Mouse (Mus musculus): Measurements from ENCODE around the gene Rgs10. TPM values are rescaled to one million over a fixed set of nuclear protein-coding genes. Genes with fewer than 3 reads are reported as not detected.

Gene Rgs10
- total and polyA plus RNA-seq, 3 experiments: 42.3 to 44.7 TPM; not detected in 1

- no peak for DNase-seq (ENCODE audit: low read depth, low spot score)
- no peak overlapping the region for H3K4me3 ChIP-seq (ENCODE audit: control insufficient read depth in 1 of 2, insufficient read depth in 1 of 2, low read depth in 2 of 2, low read length in 2 of 2)
- no peak overlapping the region for H3K27ac ChIP-seq (ENCODE audit: control insufficient read depth, low read depth, low read length)
- H3K36me3 ChIP-seq (ENCODE audit: control insufficient read depth in 1 of 2, insufficient read depth in 2 of 2, low read length in 2 of 2): no peaks in the 10 kb centered on the region
- no peak overlapping the region for H3K9ac ChIP-seq (ENCODE audit: control insufficient read depth, low read depth, low read length, poor library complexity, severe bottlenecking)
- no peaks in the 10 kb centered on the region for H3K79me2 ChIP-seq (ENCODE audit: control insufficient read depth, insufficient read depth, low read length, poor library complexity)
- H3K9me3 ChIP-seq (replicated peaks; ENCODE audit: insufficient read depth, low read length): no peaks in the 10 kb centered on the region
- H3K4me1 ChIP-seq (ENCODE audit: control insufficient read depth in 1 of 2, insufficient read depth in 2 of 2, low read length in 2 of 2): peaks cover 0 to 9% of the 10 kb centered on the region in 2 experiments; a peak in 1 of 4 replicates
- H3K27me3 ChIP-seq (ENCODE audit: control insufficient read depth in 1 of 2, insufficient read depth in 2 of 2, low read length in 2 of 2): no peaks in the 10 kb centered on the region
- no peak for TF ChIP-seq ZNF384 (IDR thresholded peaks at IDR 0.05; ENCODE audit: low read depth, low read length)
- TF ChIP-seq MXI1 (IDR thresholded peaks at IDR 0.05; ENCODE audit: low read depth, low read length): no peak
- no peak for TF ChIP-seq TCF12 (IDR thresholded peaks at IDR 0.05; ENCODE audit: low read depth, low read length)
- TF ChIP-seq HCFC1 (IDR thresholded peaks at IDR 0.05; ENCODE audit: low read depth, low read length): no peak
- TF ChIP-seq EP300 (IDR thresholded peaks at IDR 0.05; ENCODE audit: low read depth in 1 of 2, low read length in 2 of 2): no peak
These were observed 44.8 kb downstream of the Rgs10 start for GRCm38 (mm10) chr7:128373751-128374150.

GRCm38 (mm10) chr7:128372331-128372730, 46.2 kb downstream of the Rgs10 start:
- Histone ChIP-seq H3K27ac (ENCODE audit: control insufficient read depth, low read depth, low read length) (no peak overlapping the region), H3K79me2 (ENCODE audit: control insufficient read depth, insufficient read depth, low read length, poor library complexity) (no peaks in the 10 kb centered on the region), H3K9ac (ENCODE audit: control insufficient read depth, low read depth, low read length, poor library complexity, severe bottlenecking) (no peak overlapping the region), H3K36me3 (ENCODE audit: control insufficient read depth in 1 of 2, insufficient read depth in 2 of 2, low read length in 2 of 2) (no peaks in the 10 kb centered on the region), H3K9me3 (replicated peaks; ENCODE audit: insufficient read depth, low read length) (no peaks in the 10 kb centered on the region), H3K4me3 (ENCODE audit: control insufficient read depth in 1 of 2, insufficient read depth in 1 of 2, low read depth in 2 of 2, low read length in 2 of 2) (no peak overlapping the region), H3K27me3 (ENCODE audit: control insufficient read depth in 1 of 2, insufficient read depth in 2 of 2, low read length in 2 of 2) (no peaks in the 10 kb centered on the region), H3K4me1 (ENCODE audit: control insufficient read depth in 1 of 2, insufficient read depth in 2 of 2, low read length in 2 of 2) (peaks cover 0 to 9% of the 10 kb centered on the region in 2 experiments; a peak in 1 of 4 replicates)
- DNase-seq (ENCODE audit: low read depth, low spot score): peak; percentile 70
- TF ChIP-seq POLR2AphosphoS2 (IDR thresholded peaks at IDR 0.05; ENCODE audit: low read length) (no peak), USF1 (IDR thresholded peaks at IDR 0.05; ENCODE audit: low read depth, low read length) (no peak), MEF2A (IDR thresholded peaks at IDR 0.05; ENCODE audit: extremely low read depth, insufficient replicate concordance, low read depth, low read length, poor library complexity, severe bottlenecking) (no peak), JUND (IDR thresholded peaks at IDR 0.05; ENCODE audit: low read depth, low read length) (0 out of 2 replicates have a peak, but pooled peaks have one; percentile 41), RCOR1 (IDR thresholded peaks at IDR 0.05; ENCODE audit: low read depth, low read length) (no peak), KAT2A (conservative IDR thresholded peaks at IDR 0.05; ENCODE audit: low read depth, low read length) (no peak), TCF12 (IDR thresholded peaks at IDR 0.05; ENCODE audit: low read depth, low read length) (no peak), CTCF (IDR thresholded peaks at IDR 0.05 in 2 of 3, conservative IDR thresholded peaks at IDR 0.05 in 1 of 3; ENCODE audit: control insufficient read depth in 1 of 3, insufficient read depth in 1 of 3, low read depth in 2 of 3, low read length in 3 of 3, poor library complexity in 1 of 3, severe bottlenecking in 1 of 3) (peak; percentile 82), CHD2 (IDR thresholded peaks at IDR 0.05; ENCODE audit: low read length) (no peak), ZKSCAN1 (IDR thresholded peaks at IDR 0.05; ENCODE audit: low read depth, low read length) (no peak), ZNF384 (IDR thresholded peaks at IDR 0.05; ENCODE audit: low read depth, low read length) (no peak), MAX (IDR thresholded peaks at IDR 0.05; ENCODE audit: low read length) (no peak), TBP (IDR thresholded peaks at IDR 0.05; ENCODE audit: low read depth, low read length) (no peak), E2F4 (IDR thresholded peaks at IDR 0.05; ENCODE audit: borderline replicate concordance, low read depth, low read length) (no peak), MXI1 (IDR thresholded peaks at IDR 0.05; ENCODE audit: low read depth, low read length) (no peak), MYC (IDR thresholded peaks at IDR 0.05; ENCODE audit: low read depth, low read length) (peak; percentile 65; the same call in 1 of the 2 replicates), BHLHE40 (IDR thresholded peaks at IDR 0.05; ENCODE audit: borderline replicate concordance, low read depth, low read length) (no peak), SIN3A (IDR thresholded peaks at IDR 0.05; ENCODE audit: low read length) (no peak), POLR2A (IDR thresholded peaks at IDR 0.05; ENCODE audit: control insufficient read depth in 1 of 2, insufficient read depth in 1 of 2, low read depth in 1 of 2, low read length in 2 of 2, poor library complexity in 1 of 2) (no peak), ELF1 (IDR thresholded peaks at IDR 0.05; ENCODE audit: low read depth, low read length) (no peak), CHD1 (IDR thresholded peaks at IDR 0.05; ENCODE audit: low read depth, low read length) (no peak), HCFC1 (IDR thresholded peaks at IDR 0.05; ENCODE audit: low read depth, low read length) (no peak), ETS1 (IDR thresholded peaks at IDR 0.05; ENCODE audit: low read depth, low read length) (no peak), UBTF (IDR thresholded peaks at IDR 0.05; ENCODE audit: borderline replicate concordance, insufficient read depth, low read depth, low read length) (no peak), ZMIZ1 (IDR thresholded peaks at IDR 0.05; ENCODE audit: low read depth, low read length) (no peak), POLR2AphosphoS5 (IDR thresholded peaks at IDR 0.05; ENCODE audit: borderline replicate concordance, low read depth, low read length) (no peak), MYB (IDR thresholded peaks at IDR 0.05; ENCODE audit: low read depth, low read length) (no peak), NELFE (IDR thresholded peaks at IDR 0.05; ENCODE audit: low read depth, low read length) (no peak), SMC3 (IDR thresholded peaks at IDR 0.05; ENCODE audit: low read depth, low read length) (peak; percentile 89), MAFK (IDR thresholded peaks at IDR 0.05; ENCODE audit: borderline replicate concordance, low read depth, low read length) (no peak), TAL1 (IDR thresholded peaks at IDR 0.05; ENCODE audit: low read length) (no peak)

Measured in MEL (cell line).